Mouse (Mus musculus) neural tube, embryonic 14.5 days (tissue): ENCODE data around the gene Tmod2. TPM values are rescaled to one million over a fixed set of nuclear protein-coding genes. Genes with fewer than 3 reads are reported as not detected.
"Not testable (repeated sequence)": the region's sequence is repeated elsewhere in the genome, so short reads cannot be mapped to it uniquely, and the experiment has no call there.

Experiments
- ATAC-seq: fragments of 200-750 bp; cut with Nextera tagmentation; 2 replicates; pipeline ENCODE4 v1.8.0; 2017; ENCODE audit warnings: low read depth, mild to moderate bottlenecking, moderate TSS enrichment, moderate library complexity
- H3K27ac ChIP-seq: fragments of 300-500 bp; sonication (generic); 2 replicates; pipeline ENCODE4 v1.5.1; 2014; ENCODE audit warnings: low read depth, mild to moderate bottlenecking, control low read depth, low read length, moderate library complexity, mixed read lengths
- H3K27me3 ChIP-seq: fragments of 300-500 bp; sonication (generic); 2 replicates; pipeline ENCODE4 v1.6.1; 2014; ENCODE audit warnings: low read length; ENCODE audit not compliant: control insufficient read depth, insufficient read depth
- H3K36me3 ChIP-seq: fragments of 300-500 bp; sonication (generic); 2 replicates; pipeline ENCODE4 v1.6.1; 2014; ENCODE audit warnings: low read length, mixed read lengths; ENCODE audit not compliant: control insufficient read depth, insufficient read depth
- H3K4me1 ChIP-seq: fragments of 300-500 bp; sonication (generic); 2 replicates; pipeline ENCODE4 v1.6.1; 2014; ENCODE audit warnings: low read length; ENCODE audit not compliant: control insufficient read depth, insufficient read depth
- H3K4me2 ChIP-seq: fragments of 300-500 bp; sonication (generic); 2 replicates; pipeline ENCODE4 v1.6.1; 2014; ENCODE audit warnings: mild to moderate bottlenecking, low read depth, low read length, control low read depth
- H3K4me3 ChIP-seq: fragments of 300-500 bp; sonication (generic); 2 replicates; pipeline ENCODE4 v1.5.1; 2014; ENCODE audit warnings: low read depth, low read length, control low read depth, mixed read lengths
- H3K9ac ChIP-seq: fragments of 300-500 bp; sonication (generic); replicated peaks from 2 replicates; pipeline ENCODE4 v1.6.1; 2014; ENCODE audit warnings: low read depth, mild to moderate bottlenecking, control low read depth, low read length, mixed read lengths
- H3K9me3 ChIP-seq: fragments of 300-500 bp; sonication (generic); 2 replicates; pipeline ENCODE4 v1.6.1; 2016; ENCODE audit warnings: low read length; ENCODE audit not compliant: control insufficient read depth
- WGBS: fragments of 180-500 bp; shearing (Covaris S2); extraction: QIAGEN DNeasy Blood & Tissue Kit; methylation state at CpG from one replicate; pipeline ENCODE4 v1.1.7; 2014; 5-methylcytosine and 5-hydroxymethylcytosine counted together
- polyA plus RNA-seq: library from polyadenylated mRNA; unstranded; fragments of >200 nt; fragmentation: Nextera tagmentation; extraction: Ambion mirVana; gene quantifications from 2 replicates; pipeline ENCODE4 v1.2.1, GENCODE M21; 2014

Tmod2 gene
- 230 and 265 TPM in 2 replicates for polyA plus RNA-seq

DNA sequence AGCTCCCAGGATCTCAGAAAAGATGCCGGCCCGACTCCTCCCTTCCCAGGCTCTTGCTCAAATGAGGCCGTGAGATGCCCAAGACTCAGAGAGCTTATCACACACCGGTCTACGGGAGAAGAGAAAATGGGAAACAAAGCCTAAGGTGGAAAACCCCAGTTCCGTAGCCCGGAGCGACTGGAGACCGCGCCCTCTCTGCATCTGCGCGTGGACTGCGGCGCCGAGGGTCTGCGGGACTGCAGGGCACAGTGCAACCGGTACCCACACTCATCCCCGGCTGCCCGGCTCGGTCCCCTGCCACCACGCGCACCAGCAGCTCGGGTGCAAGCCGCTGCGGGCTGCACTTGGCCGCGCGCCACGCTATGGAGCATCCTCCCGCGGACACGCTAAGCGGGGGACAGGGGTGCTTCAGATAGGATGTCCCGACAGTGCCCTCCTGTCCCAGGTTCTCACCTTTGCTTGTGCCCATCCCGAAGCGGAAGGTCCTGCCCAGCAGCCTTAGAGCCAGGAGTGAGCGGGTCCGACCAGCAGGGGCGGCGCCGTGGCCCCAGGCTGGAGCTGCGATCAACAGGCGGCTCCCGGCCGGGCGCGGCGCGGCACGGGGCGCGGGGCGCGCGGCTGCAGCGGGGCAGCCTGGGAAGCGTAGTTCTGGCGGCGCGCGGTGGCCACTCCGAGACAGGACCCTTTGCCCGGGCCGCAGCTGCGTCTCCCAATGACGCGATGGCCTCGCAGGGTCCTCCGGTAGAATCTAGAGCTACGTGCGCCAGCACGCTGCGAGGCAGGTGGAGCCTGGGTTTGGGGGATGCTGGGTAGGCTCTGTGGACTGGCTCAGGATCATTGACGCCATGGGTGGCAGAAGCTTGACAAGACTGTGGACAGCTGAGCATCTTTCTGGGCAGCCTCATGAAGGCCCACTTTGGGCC lies at the start of gene Tmod2:
Gene Tmod2 (minus strand): TSS at position 755 of the 923 bp plus-strand sequence.
- H3K27me3 ChIP-seq, result no peaks in the 10 kb centered on the region
- H3K9ac ChIP-seq, result peak within 1 kb of the TSS; percentile 74
- H3K9me3 ChIP-seq, result no peaks in the 10 kb centered on the region
- H3K27ac ChIP-seq, result peak within 1 kb of the TSS; percentile 81
- ATAC-seq, result peak; percentile 94
- peak within 1 kb of the TSS; percentile 50 for H3K4me2 ChIP-seq
- H3K4me1 ChIP-seq, result peaks cover 5% of the 10 kb centered on the region; the same call in 1 of the 2 replicates
- H3K4me3 ChIP-seq, result peak within 1 kb of the TSS; percentile 80
- under 1% methylated on average over 74 of the region's 74 CpGs for WGBS
- no peaks in the 10 kb centered on the region for H3K36me3 ChIP-seq

DNA sequence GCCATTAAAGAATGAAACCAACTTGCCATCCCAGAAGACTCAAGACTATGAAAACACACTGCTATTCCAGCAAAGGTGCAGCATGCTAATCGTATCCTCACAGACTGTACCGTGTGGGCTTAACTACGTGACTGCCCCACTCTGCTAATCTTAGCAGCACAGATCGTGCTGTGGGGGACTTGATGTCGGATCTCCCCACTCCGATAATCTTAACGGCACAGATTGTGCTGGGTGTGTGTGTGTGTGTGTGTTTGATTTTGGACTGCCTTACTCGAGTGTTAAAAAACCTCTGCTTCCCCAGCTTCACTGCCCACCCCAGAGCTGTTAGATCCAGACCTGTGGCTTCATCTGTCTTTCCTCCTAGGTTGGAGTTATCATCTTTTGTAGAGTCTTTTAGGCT lies 49.8 kb upstream of the Tmod2 start:
- 91% methylated on average over 8 of the region's 8 CpGs for WGBS

GRCm38 (mm10) chr9:75656456-75656855 lies 45.3 kb upstream of the Tmod2 start:
- not testable (repeated sequence) for H3K9me3 ChIP-seq, H3K4me3 ChIP-seq, H3K4me2 ChIP-seq, H3K9ac ChIP-seq, ATAC-seq, H3K27me3 ChIP-seq, H3K27ac ChIP-seq, H3K4me1 ChIP-seq
- WGBS, result 85% methylated on average over 3 of the region's 3 CpGs
- peaks cover 29% of the 10 kb centered on the region for H3K36me3 ChIP-seq

More for the DNA sequence above, 49.8 kb upstream of the Tmod2 start:
- Histone ChIP-seq H3K27me3 (no peaks in the 10 kb centered on the region), H3K9me3 (no peaks in the 10 kb centered on the region), H3K9ac (no peak overlapping the region), H3K4me3 (no peak overlapping the region), H3K36me3 (peaks cover 28% of the 10 kb centered on the region), H3K4me2 (no peak overlapping the region), H3K27ac (no peak overlapping the region), H3K4me1 (no peaks in the 10 kb centered on the region)
- ATAC-seq, result no peak

DNA sequence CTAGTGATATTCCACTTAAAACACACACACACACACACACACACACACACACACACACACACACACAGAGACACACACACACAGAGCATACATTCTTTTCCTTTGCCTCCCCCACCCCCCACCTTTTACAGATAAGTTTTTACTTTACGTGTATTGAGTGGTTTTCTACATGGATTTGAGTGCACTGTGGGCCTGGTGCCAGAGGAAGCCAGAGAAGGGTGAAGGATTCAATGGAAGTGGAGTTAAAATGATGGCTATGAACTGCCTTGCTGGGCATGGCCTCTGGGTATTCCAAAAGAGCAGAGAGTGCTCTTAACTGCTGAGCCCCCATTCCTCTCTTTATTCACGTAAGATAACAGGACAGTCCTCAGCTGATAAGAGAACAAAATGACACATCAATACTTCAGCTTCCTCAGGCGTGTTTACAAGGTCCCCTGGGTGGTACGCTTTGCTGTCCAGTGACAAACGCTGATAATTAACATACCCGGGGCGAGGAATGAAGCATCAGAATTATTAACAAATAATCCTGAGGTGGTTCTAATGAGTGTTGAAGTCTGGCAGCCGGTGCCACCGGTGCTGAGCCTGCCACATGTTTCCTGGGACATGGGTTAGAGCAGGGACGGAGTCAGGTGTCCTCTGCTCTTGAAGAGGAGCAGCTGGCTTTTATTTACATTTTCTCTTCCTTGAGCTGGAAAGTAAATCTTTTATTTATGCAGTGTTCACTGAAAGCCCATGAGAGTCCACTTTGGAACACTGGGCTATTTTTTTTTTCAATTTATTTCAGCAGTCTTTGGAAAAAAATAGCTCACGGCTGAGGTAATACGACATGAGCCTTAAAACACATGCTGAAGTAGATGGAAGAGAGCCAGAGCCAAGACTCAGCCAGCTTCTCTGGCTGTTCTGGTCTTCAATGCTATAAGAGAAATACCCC lies 43.1 kb upstream of the Tmod2 start:
- H3K27me3 ChIP-seq, result no peaks in the 10 kb centered on the region
- peaks cover 37% of the 10 kb centered on the region for H3K36me3 ChIP-seq
- ATAC-seq, result peak; percentile 54; the same call in 1 of the 2 replicates
- H3K27ac ChIP-seq, result no peak overlapping the region
- no peak overlapping the region for H3K9ac ChIP-seq
- no peak overlapping the region for H3K4me3 ChIP-seq
- no peaks in the 10 kb centered on the region for H3K9me3 ChIP-seq
- H3K4me2 ChIP-seq, result no peak overlapping the region
- peaks cover 4% of the 10 kb centered on the region; the same call in 1 of the 2 replicates for H3K4me1 ChIP-seq
- 40% methylated on average over 12 of the region's 12 CpGs for WGBS

DNA sequence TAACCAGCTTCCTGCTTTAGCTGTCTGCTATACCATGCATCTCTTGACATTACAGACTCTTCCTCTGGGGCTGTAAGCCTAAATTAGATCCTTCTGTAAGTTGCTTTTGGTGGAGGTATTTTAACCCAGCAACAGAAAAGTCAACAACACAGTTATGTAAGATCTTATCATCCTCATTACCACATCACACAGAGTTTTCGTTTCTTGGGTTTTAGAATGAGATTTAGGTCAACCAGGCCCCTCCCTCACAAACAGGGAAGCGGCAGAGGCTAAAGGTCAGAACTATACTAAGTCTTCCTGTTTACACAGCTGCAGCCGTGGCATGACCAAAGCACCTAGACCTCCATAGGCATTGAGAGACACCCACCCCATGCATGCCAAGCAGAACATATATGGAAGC lies 34.3 kb upstream of the Tmod2 start:
- no peak overlapping the region for H3K9ac ChIP-seq
- H3K4me3 ChIP-seq, result no peak overlapping the region
- peaks cover 48% of the 10 kb centered on the region for H3K36me3 ChIP-seq
- 76% methylated on average over 3 of the region's 3 CpGs for WGBS
- no peak for ATAC-seq
- H3K4me1 ChIP-seq, result no peaks in the 10 kb centered on the region
- no peaks in the 10 kb centered on the region for H3K27me3 ChIP-seq
- no peak overlapping the region for H3K4me2 ChIP-seq
- no peak overlapping the region for H3K27ac ChIP-seq
- H3K9me3 ChIP-seq, result no peaks in the 10 kb centered on the region

DNA sequence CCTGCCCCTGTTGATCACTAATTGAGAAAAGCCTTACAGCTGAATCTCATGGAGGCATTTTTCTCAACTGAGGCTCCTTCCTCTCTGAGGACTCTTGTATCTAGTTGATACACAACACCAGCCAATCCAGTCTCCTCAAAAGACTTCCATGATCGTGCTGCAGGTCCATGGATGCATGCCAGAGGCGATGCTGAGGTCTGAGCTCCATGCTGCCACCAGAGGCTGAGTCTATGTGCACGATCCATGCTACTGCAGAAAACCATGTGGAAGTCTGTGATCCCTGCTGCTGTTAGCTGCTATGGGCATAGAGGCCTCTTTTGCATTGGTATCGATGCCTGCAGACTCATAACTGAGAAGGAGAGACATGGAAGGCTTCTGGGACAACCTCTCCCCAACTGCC lies 23.1 kb upstream of the Tmod2 start:
- Histone ChIP-seq H3K9ac (no peak overlapping the region), H3K4me2 (no peak overlapping the region), H3K4me3 (no peak overlapping the region), H3K27ac (no peak overlapping the region), H3K27me3 (no peaks in the 10 kb centered on the region), H3K4me1 (no peaks in the 10 kb centered on the region), H3K9me3 (no peaks in the 10 kb centered on the region), H3K36me3 (no peaks in the 10 kb centered on the region)
- 80% methylated on average over 4 of the region's 4 CpGs for WGBS
- ATAC-seq, result no peak

DNA sequence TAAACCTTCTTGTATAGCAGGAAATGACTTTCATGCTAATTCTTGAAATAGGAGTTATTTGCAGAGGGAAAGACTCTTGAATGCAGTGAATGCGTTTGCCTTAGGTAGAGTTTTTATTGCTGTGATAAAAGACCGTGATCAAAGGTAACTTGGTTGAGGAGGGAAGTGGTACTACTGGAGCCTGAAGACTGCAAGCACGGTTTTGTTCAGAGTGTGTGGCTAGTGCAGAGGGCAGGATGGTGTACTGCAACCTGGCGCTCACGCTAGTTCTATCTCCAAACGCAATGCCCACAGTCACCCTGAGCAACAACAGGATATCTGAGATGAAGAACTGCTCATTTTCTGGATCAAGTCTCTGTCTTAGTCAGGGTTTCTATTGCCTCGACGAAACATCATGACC lies 22.5 kb upstream of the Tmod2 start:
- no peak overlapping the region for H3K4me3 ChIP-seq
- ATAC-seq, result no peak
- no peak overlapping the region for H3K4me2 ChIP-seq
- 81% methylated on average over 8 of the region's 8 CpGs for WGBS
- no peak overlapping the region for H3K9ac ChIP-seq
- no peaks in the 10 kb centered on the region for H3K27me3 ChIP-seq
- H3K4me1 ChIP-seq, result no peaks in the 10 kb centered on the region
- H3K36me3 ChIP-seq, result no peaks in the 10 kb centered on the region
- H3K27ac ChIP-seq, result no peak overlapping the region
- H3K9me3 ChIP-seq, result no peaks in the 10 kb centered on the region

DNA sequence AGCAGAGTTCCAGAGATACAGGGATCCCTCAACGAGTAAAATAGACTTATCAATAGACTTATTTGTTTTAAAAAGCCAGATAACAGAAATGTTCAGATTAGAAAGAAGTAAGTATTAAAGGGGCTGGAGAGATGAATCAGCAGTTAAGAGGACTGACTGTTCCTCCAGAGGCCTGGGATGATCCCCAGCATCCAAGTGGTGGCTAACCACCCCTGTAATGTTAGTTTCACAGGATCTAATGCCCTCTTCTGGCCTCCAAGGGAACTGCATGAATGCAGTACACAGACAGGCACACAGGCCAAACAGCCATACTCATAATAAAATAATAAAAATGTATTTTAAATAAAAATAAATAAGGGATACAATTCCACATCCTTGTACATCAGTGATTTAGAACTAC lies 21.8 kb upstream of the Tmod2 start:
- no peak overlapping the region for H3K9ac ChIP-seq
- ATAC-seq, result no peak
- H3K9me3 ChIP-seq, result no peaks in the 10 kb centered on the region
- no peak overlapping the region for H3K4me2 ChIP-seq
- no peaks in the 10 kb centered on the region for H3K27me3 ChIP-seq
- H3K36me3 ChIP-seq, result no peaks in the 10 kb centered on the region
- no peak overlapping the region for H3K27ac ChIP-seq
- no peak overlapping the region for H3K4me3 ChIP-seq
- H3K4me1 ChIP-seq, result no peaks in the 10 kb centered on the region
- 42% methylated on average over 1 of the region's 1 CpGs for WGBS
